Mouse (Mus musculus) cerebellum, postnatal 36 days (tissue): Measurements from ENCODE around the gene Tjp1.

ENCODE experiments used
- DNase-seq, 2 experiments: peaks; one replicate each; pipeline ENCODE4 v3.0.0; 2021 to 2022; ENCODE audit warnings: mixed read lengths in 2 of 2

Tjp1 gene

GRCm38 (mm10) chr7:65430401-65430800 lies 97.2 kb downstream of the Tjp1 start:
- no peak for DNase-seq

DNA sequence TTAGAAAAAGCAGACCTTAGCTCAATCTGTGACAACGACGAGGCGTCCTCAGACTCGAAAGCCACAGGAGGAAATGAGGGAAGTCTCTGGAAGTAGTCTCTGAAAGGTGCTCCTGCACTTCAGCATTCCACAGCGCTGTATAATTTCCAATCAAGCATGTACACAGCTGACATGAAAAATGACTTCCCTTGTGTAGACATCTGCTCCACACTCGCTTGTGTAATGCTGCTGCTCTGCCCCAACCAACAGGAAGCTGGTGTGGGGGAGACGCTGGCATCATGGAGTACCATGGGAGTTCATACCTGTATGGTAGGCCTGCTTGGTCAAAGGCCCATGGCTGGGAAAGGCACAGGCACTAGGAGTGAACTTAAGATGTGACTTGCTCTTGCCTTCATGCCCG lies 103.1 kb downstream of the Tjp1 start:
- no peak for DNase-seq

- DNase-seq = no peak
Measured at GRCm38 (mm10) chr7:65422456-65422855, 105.1 kb downstream of the Tjp1 start.

- peak in 1 of 2 experiments; percentile 12 for DNase-seq
Measured at GRCm38 (mm10) chr7:65421451-65421850, 106.1 kb downstream of the Tjp1 start.

DNA sequence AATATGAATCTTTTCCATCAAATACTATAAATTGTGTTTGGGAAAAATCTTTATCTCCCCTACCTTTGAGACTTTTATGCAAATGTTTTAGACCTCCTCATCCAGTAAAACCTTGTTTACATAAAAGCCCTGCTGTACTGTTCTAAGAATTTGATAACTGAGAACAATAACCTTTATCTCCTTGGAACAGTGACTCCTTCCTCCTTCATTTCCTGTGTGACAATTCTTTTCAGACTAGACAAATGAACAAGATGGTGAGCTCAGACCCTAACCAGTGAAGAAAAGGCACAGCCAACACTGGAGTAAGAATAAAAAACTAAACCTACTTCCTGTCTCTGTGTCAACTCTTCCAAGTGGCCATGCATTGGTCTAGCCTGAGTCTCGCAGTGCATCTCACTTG lies 107.7 kb downstream of the Tjp1 start:
- DNase-seq = no peak

DNA sequence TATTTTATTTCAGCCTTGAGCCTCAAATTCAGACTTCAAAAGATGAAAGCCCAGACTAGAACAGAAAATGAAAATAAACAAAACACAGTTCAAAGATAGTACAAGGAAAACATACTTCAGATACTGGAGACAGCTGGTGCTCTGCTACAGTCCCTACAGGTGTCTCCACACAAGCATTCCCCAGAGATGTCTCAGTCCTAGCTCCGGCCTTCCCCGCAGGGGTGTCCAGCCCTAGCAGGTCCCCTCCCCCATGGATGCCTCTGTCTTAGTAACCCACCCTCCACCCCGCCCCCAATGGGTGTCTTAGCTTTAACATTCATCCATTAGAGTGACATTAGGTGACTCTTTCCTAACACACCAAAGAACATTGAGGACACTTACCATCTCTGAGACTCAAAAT lies 108.6 kb downstream of the Tjp1 start:
- DNase-seq = no peak

DNA sequence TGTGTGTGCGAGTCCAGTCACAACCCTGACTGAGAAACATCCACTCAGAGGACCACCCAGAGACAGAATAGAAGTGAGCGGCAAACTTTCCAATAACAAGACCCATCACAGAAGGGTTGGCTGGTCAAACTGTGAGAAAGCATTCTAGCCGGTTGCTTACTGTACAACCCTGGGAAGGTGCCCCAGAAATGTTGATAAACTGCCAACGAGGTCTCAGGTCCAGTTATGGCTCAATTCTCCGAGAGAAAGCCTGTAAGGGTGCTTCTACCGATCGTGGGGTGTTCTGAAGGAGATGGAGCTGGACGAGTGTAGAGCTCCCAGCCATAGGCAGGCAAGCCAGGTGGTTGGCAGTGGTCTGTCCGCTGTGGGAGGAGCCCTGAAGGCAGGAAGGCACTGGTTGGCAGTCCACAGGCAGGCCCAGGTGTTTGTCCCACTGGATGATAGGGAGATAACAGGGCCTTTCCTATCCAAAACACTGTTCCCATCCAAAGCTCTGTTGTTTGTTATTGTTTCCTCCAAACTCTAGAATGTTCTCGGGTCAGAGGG lies 109.1 kb downstream of the Tjp1 start:
- DNase-seq = no peak

- DNase-seq = no peak
Measured at GRCm38 (mm10) chr7:65417231-65418100, 110.1 kb downstream of the Tjp1 start.

DNA sequence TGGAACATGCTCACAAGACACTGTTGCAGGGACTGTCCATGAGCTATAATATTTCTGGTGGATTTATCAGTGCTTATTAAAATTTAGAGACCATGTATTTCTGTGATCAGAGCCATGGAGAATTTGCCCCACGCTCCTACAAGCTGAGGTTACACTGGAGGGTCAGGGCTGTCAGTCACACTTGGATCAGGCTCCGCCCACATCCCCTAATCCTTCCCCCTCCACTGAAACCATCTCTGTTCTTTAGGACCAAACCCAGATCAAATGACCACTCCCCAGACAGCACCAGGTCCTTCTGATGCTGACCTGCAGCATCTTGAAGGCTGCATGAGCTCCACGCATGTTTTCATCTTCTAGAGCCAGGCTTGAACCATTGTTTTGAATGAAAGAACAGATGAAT lies 111.1 kb downstream of the Tjp1 start:
- DNase-seq = no peak

GRCm38 (mm10) chr7:65413946-65414945 lies 113.3 kb downstream of the Tjp1 start:
- DNase-seq = no peak

DNA sequence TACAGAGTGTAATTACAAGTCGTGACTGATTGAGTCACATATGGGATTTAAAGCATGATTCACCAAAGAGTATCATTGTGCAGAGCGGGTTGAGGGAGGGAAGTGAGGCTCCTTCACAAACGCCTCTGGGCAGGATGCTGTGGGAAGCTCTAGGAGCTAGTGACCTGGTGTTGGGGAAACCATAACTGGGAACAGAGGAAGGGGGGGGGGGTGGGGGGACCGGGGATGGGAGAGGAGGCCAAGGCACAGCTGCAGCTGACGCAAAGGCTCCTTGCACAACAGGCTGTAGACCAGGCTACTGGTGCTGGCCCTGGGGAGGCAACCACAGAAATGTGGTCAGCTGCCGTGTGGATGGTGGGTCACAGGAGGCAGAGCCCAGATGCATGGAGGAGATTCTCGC lies 116.9 kb downstream of the Tjp1 start:
- DNase-seq = no peak

- DNase-seq = no peak
Measured at GRCm38 (mm10) chr7:65406427-65406826, 121.2 kb downstream of the Tjp1 start.

- DNase-seq = no peak
Measured at GRCm38 (mm10) chr7:65402516-65402915, 125.1 kb downstream of the Tjp1 start.

- no peak for DNase-seq
Measured at GRCm38 (mm10) chr7:65401622-65402021, 126.0 kb downstream of the Tjp1 start.

DNA sequence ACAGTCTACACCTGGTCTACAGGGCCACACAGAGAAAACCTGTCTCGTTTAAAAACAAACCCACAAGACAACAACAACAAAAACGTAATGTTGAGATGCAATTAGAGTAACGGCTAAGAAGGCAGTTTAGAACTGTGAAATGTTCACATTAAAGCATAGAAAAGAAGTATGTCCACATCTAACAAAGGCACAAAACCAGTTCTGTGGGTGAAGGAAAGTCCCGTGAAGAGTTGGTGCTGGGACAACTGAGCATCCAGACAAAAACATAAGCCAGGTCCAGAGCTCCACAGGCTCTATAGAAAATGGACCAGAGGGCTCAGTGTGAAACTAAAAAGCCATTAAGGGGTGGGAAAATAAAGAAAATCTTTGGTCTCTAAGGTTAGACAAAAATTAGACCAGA lies 131.7 kb downstream of the Tjp1 start:
- DNase-seq = no peak

- DNase-seq = no peak
Measured at GRCm38 (mm10) chr7:65395166-65395565, 132.4 kb downstream of the Tjp1 start.

GRCm38 (mm10) chr7:65394672-65395071 lies 132.9 kb downstream of the Tjp1 start:
- no peak for DNase-seq

DNA sequence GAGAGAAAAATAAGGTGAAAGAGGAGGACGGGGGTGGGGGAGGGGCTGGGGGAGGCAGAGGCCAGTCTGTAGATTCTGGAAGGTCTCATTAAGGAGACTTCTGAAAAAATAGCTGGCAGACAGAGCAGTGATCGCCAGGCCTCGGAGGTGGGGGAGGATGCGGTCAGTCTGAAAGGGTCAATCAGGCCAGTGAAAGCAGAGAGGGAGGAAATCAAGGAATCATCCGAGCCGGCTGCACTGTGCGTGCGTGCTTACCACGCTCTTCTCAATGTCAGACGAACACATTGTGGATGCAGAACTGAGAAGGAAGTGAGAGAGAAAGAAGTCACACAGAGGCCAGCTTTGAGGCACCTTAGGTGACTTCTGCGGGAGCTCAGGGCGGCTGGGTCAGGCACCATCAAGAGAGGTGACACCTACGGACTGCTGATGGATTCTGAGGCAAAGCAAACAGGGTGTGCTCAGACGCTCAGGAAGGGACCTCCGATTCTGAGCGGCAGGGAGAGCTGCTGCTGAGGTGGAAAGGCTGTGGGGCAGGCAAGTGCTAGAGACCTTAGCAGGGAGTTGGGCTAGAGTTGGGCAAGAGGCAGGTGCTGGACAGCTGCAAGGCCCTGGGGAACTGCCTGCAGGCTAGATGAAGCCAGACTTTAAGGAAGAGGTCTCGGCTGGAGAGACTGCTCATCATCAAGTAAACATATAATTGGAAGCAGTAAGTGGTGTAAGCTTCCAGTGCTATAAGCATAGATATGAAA lies 133.7 kb downstream of the Tjp1 start:
- no peak for DNase-seq

- DNase-seq = no peak
Measured at GRCm38 (mm10) chr7:65392986-65393385, 134.6 kb downstream of the Tjp1 start.

- DNase-seq = no peak
Measured at GRCm38 (mm10) chr7:65389539-65389938, 138.0 kb downstream of the Tjp1 start.

GRCm38 (mm10) chr7:65388243-65389013 lies 139.2 kb downstream of the Tjp1 start:
- peak in 1 of 2 experiments; percentile 20 for DNase-seq
